9 mouse cellular contexts compared by ENCODE assay signal in the genomic region with DNA sequence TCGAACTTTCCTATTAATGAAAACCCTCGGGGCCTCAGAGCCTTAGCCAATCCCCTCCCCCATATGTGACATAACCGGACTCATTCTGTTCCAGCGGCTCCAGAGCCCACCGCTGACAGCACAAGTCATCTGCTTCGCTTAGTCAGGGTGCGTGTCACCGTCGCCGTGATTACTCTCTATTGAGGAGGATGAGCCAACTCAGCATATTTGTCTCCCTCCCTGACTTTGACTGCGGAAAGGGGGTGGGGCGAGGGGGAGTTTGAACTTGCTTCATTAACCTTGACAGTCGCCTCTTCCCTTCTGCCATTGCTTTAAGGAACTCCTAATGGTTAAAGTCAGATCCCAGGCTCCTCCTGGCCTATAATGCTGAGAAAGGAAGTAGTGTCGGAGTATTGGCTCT. TPM values are rescaled to one million over a fixed set of nuclear protein-coding genes. Genes with fewer than 3 reads are reported as not detected.
DNase-seq lines count a peak whose midpoint lies in the region; ATAC-seq and TF ChIP-seq lines count a peak whose summit lies in the region.
"Had no signal": no experiment of that assay in that cellular context is flagged by ENCODE, and none has a peak within 500 bp of the region (broad histone marks: within the 10 kb centered on the region; RNA-seq: fewer than 3 reads in every experiment).

No protein-coding gene starts in this region.

- peak overlapping the region; percentile 31 for H3K4me3 ChIP-seq in heart, embryonic 15.5 days
- H3K4me3 ChIP-seq in limb, embryonic 14.5 days (replicated peaks; ENCODE audit: low read length), result no peak overlapping the region
- H3K4me3 ChIP-seq in neural tube, embryonic 14.5 days (ENCODE audit: low read depth, low read length), result no peak overlapping the region

- peak; percentile 92 for DNase-seq in heart, adult 11 months
- no peak for DNase-seq in heart, postnatal 25 days (ENCODE audit: low spot score)
- no peak for DNase-seq in limb, embryonic 14.5 days (ENCODE audit: low spot score)
- no peak for DNase-seq in urinary bladder, postnatal 36 days (ENCODE audit: low spot score in 2 of 2)
- DNase-seq in spleen, adult 12 weeks (ENCODE audit: low spot score), result no peak

- H3K27me3 ChIP-seq in heart, embryonic 15.5 days, result no peaks in the 10 kb centered on the region
- no peaks in the 10 kb centered on the region for H3K27me3 ChIP-seq in limb, embryonic 14.5 days (ENCODE audit: control insufficient read depth, insufficient read depth, low read length)
- no peaks in the 10 kb centered on the region for H3K27me3 ChIP-seq in neural tube, embryonic 14.5 days (ENCODE audit: control insufficient read depth, insufficient read depth, low read length)
- H3K27me3 ChIP-seq: CH12.LX had no signal

- WGBS in heart, embryonic 15.5 days, result 7% methylated on average over 14 of the region's 14 CpGs
- 18% methylated on average over 14 of the region's 14 CpGs for WGBS in limb, embryonic 14.5 days
- WGBS in neural tube, embryonic 14.5 days, result 13% methylated on average over 14 of the region's 14 CpGs

- intact Hi-C loops in heart, postnatal 25 days (cut with DNase I), result no loop called here

- H3K9ac ChIP-seq in heart, embryonic 15.5 days, result 0 out of 2 replicates have a peak overlapping the region, but pooled peaks have one; percentile 18
- no peak overlapping the region for H3K9ac ChIP-seq in limb, embryonic 14.5 days (ENCODE audit: low read depth, low read length, severe bottlenecking)
- H3K9ac ChIP-seq in neural tube, embryonic 14.5 days (replicated peaks; ENCODE audit: low read depth, low read length), result no peak overlapping the region

- no peaks in the 10 kb centered on the region for H3K36me3 ChIP-seq in heart, embryonic 15.5 days
- no peaks in the 10 kb centered on the region for H3K36me3 ChIP-seq in limb, embryonic 14.5 days (ENCODE audit: control insufficient read depth, insufficient read depth, low read length)
- H3K36me3 ChIP-seq in neural tube, embryonic 14.5 days (ENCODE audit: control insufficient read depth, insufficient read depth, low read length), result no peaks in the 10 kb centered on the region

- H3K9me3 ChIP-seq in heart, embryonic 15.5 days (replicated peaks), result no peaks in the 10 kb centered on the region
- H3K9me3 ChIP-seq in limb, embryonic 14.5 days (ENCODE audit: control insufficient read depth, low read length), result no peaks in the 10 kb centered on the region
- H3K9me3 ChIP-seq in neural tube, embryonic 14.5 days (ENCODE audit: control insufficient read depth, low read length), result no peaks in the 10 kb centered on the region

- H3K4me2 ChIP-seq in heart, embryonic 15.5 days, result peak overlapping the region; percentile 62
- peak overlapping the region; percentile 20 for H3K4me2 ChIP-seq in limb, embryonic 14.5 days (replicated peaks; ENCODE audit: low read depth, low read length, severe bottlenecking)
- H3K4me2 ChIP-seq in neural tube, embryonic 14.5 days (ENCODE audit: low read depth, low read length), result peak overlapping the region; percentile 9; the same call in 1 of the 2 replicates

- ATAC-seq in activated CD4-positive, CD25-positive, alpha-beta regulatory T cell, adult 4 months, result peak; percentile 61
- peak; percentile 36; the same call in 1 of the 2 replicates for ATAC-seq in heart, embryonic 15.5 days (replicated peaks; ENCODE audit: insufficient number of reproducible peaks, insufficient read depth, low FRiP score, low read depth)
- 0 out of 2 replicates have a peak, but pooled peaks have one; percentile 23 for ATAC-seq in limb, embryonic 14.5 days (ENCODE audit: low FRiP score, low read depth)
- peak; percentile 44; the same call in 1 of the 2 replicates for ATAC-seq in neural tube, embryonic 14.5 days (ENCODE audit: low read depth)

- H3K4me1 ChIP-seq in heart, embryonic 15.5 days (replicated peaks), result peaks cover 13% of the 10 kb centered on the region
- 0 out of 2 replicates have a peak, but pooled peaks cover 6% of the 10 kb centered on the region for H3K4me1 ChIP-seq in limb, embryonic 14.5 days (ENCODE audit: control insufficient read depth, insufficient read depth, low read length)
- no peaks in the 10 kb centered on the region for H3K4me1 ChIP-seq in neural tube, embryonic 14.5 days (ENCODE audit: control insufficient read depth, insufficient read depth, low read length)

- TF ChIP-seq POLR2A in limb, embryonic 14.5 days (IDR thresholded peaks at IDR 0.05; ENCODE audit: borderline replicate concordance, extremely low read depth, insufficient read depth, insufficient read length), result no peak

- H3K27ac ChIP-seq in heart, embryonic 15.5 days, result peak overlapping the region; percentile 24; the same call in 1 of the 2 replicates
- H3K27ac ChIP-seq in limb, embryonic 14.5 days (replicated peaks; ENCODE audit: low read depth, low read length), result no peak overlapping the region
- no peak overlapping the region for H3K27ac ChIP-seq in neural tube, embryonic 14.5 days (ENCODE audit: low read depth, low read length)

RNA-seq across cellular contexts. Expression of a gene that starts 14.8 kb away (rescaled TPM):
- 10 to 100 TPM; 50.6 to 57.9 TPM for total RNA-seq in heart, postnatal 25 days (2021)
- polyA plus RNA-seq in activated CD4-positive, CD25-positive, alpha-beta regulatory T cell, adult 4 months (2017; shearing (Covaris generic)), result 10 to 100 TPM; 13.2 to 15.4 TPM
- polyA plus RNA-seq in heart, embryonic 15.5 days (2015; fragmentation: Nextera tagmentation; extraction: Ambion mirVana), result 8.6 and 9.8 TPM in 2 replicates
- 32.5 and 36.6 TPM in 2 replicates for polyA plus RNA-seq in limb, embryonic 14.5 days (2012; rRNA removed)
- polyA plus RNA-seq in limb, embryonic 14.5 days (2014; fragmentation: Nextera tagmentation; extraction: Ambion mirVana), result 18.4 and 20.0 TPM in 2 replicates
- polyA plus RNA-seq in neural tube, embryonic 14.5 days (2014; fragmentation: Nextera tagmentation; extraction: Ambion mirVana), result 15.4 and 23.5 TPM in 2 replicates

Comparison
In these comparisons a context has a peak if more than half of its experiments do, and no peak if none do; other contexts are left out.
1. H3K4me2 ChIP-seq: peak in every context shown above with its lines; median percentile 62 in heart, embryonic 15.5 days; 20 in limb, embryonic 14.5 days; 9 in neural tube, embryonic 14.5 days.